Mouse (Mus musculus) heart, embryonic 10.5 days (tissue): Measurements from ENCODE around the gene Pbx4. TPM values are rescaled to one million over a fixed set of nuclear protein-coding genes. Genes with fewer than 3 reads are reported as not detected.
A peak's percentile ranks its signal among the peaks of the same experiment; 100 is the strongest.

Experiments
- DNase-seq: peaks from one replicate; pipeline ENCODE4 v3.0.0-alpha.2; 2017; ENCODE audit warnings: low spot score
- H3K27ac ChIP-seq: fragments of 300-500 bp; sonication (generic); 2 replicates; pipeline ENCODE4 v1.5.1; 2016; ENCODE audit warnings: mild to moderate bottlenecking
- H3K27me3 ChIP-seq: fragments of 300-500 bp; sonication (generic); 2 replicates; pipeline ENCODE4 v1.6.1; 2016; ENCODE audit warnings: mild to moderate bottlenecking; ENCODE audit not compliant: poor library complexity, insufficient read depth, severe bottlenecking
- H3K36me3 ChIP-seq: fragments of 300-500 bp; sonication (generic); 2 replicates; pipeline ENCODE4 v1.6.1; 2016; ENCODE audit warnings: mild to moderate bottlenecking, moderate library complexity
- H3K4me1 ChIP-seq: fragments of 300-500 bp; sonication (generic); 2 replicates; pipeline ENCODE4 v1.6.1; 2016; ENCODE audit warnings: mild to moderate bottlenecking
- H3K4me3 ChIP-seq: fragments of 300-500 bp; sonication (generic); 2 replicates; pipeline ENCODE4 v1.5.1; 2016; ENCODE audit warnings: mild to moderate bottlenecking, moderate library complexity
- H3K9me3 ChIP-seq: fragments of 300-500 bp; sonication (generic); 2 replicates; pipeline ENCODE4 v1.6.1; 2016; ENCODE audit warnings: mild to moderate bottlenecking, moderate library complexity
- WGBS: fragments of 180-500 bp; shearing (Covaris S2); methylation state at CpG from one replicate; pipeline ENCODE4 v1.1.7; 2016; 5-methylcytosine and 5-hydroxymethylcytosine counted together
- polyA plus RNA-seq: library from polyadenylated mRNA; unstranded; fragments of >200 nt; fragmentation: Nextera tagmentation; extraction: Ambion mirVana; gene quantifications from 2 replicates; pipeline ENCODE4 v1.2.1, GENCODE M21; 2016

Gene Pbx4
- polyA plus RNA-seq, 1 experiment from 2014 or later = 6.3 TPM

- H3K27me3 ChIP-seq = no peaks in the 10 kb centered on the region; the same call in 1 of the 2 replicates
- peak overlapping the region; percentile 84 for H3K27ac ChIP-seq
- H3K36me3 ChIP-seq = peaks cover 39% of the 10 kb centered on the region
Observed at GRCm38 (mm10) chr8:69821971-69822385, 10.3 kb upstream of the Pbx4 start.

GRCm38 (mm10) chr8:69822386-69823191, 9.7 kb upstream of the Pbx4 start, which contains the start of gene Lpar2:
Gene Lpar2, plus strand, starts transcription at chr8:69822429.
- peak within 1 kb of the TSS; percentile 73 for H3K4me3 ChIP-seq
- 2% methylated on average over 33 of the region's 35 CpGs for WGBS
- DNase-seq = peak; percentile 91
- H3K9me3 ChIP-seq = no peaks in the 10 kb centered on the region
- H3K36me3 ChIP-seq = peaks cover 33% of the 10 kb centered on the region
- H3K4me1 ChIP-seq = peaks cover 32% of the 10 kb centered on the region
- no peaks in the 10 kb centered on the region; the same call in 1 of the 2 replicates for H3K27me3 ChIP-seq
- peak within 1 kb of the TSS; percentile 84 for H3K27ac ChIP-seq

More at GRCm38 (mm10) chr8:69821971-69822385, 10.3 kb upstream of the Pbx4 start:
- 1% methylated on average over 16 of the region's 22 CpGs for WGBS
- no peak for DNase-seq
- peaks cover 32% of the 10 kb centered on the region for H3K4me1 ChIP-seq
- peak overlapping the region; percentile 73 for H3K4me3 ChIP-seq
- H3K9me3 ChIP-seq = no peaks in the 10 kb centered on the region

GRCm38 (mm10) chr8:69826371-69826770, 5.9 kb upstream of the Pbx4 start:
- DNase-seq = no peak
- H3K27ac ChIP-seq = no peak overlapping the region
- no peaks in the 10 kb centered on the region for H3K9me3 ChIP-seq
- 92% methylated on average over 12 of the region's 12 CpGs for WGBS
- no peak overlapping the region for H3K4me3 ChIP-seq
- peaks cover 32% of the 10 kb centered on the region for H3K4me1 ChIP-seq
- H3K27me3 ChIP-seq = no peaks in the 10 kb centered on the region; the same call in 1 of the 2 replicates
- peaks cover 29% of the 10 kb centered on the region for H3K36me3 ChIP-seq

- 0 out of 2 replicates have a peak, but pooled peaks cover 8% of the 10 kb centered on the region for H3K27me3 ChIP-seq
- WGBS = 70% methylated on average over 8 of the region's 8 CpGs
- H3K4me3 ChIP-seq = no peak overlapping the region
Observed at GRCm38 (mm10) chr8:69837057-69837682, 4.9 kb downstream of the Pbx4 start.

GRCm38 (mm10) chr8:69847167-69848065, 15.1 kb downstream of the Pbx4 start:
- DNase-seq = no peak
- no peaks in the 10 kb centered on the region for H3K27me3 ChIP-seq
- H3K36me3 ChIP-seq = no peaks in the 10 kb centered on the region
- H3K9me3 ChIP-seq = no peaks in the 10 kb centered on the region
- H3K4me3 ChIP-seq = no peak overlapping the region
- no peak overlapping the region for H3K27ac ChIP-seq
- H3K4me1 ChIP-seq = peaks cover 7% of the 10 kb centered on the region
- 69% methylated on average over 3 of the region's 3 CpGs for WGBS

More at GRCm38 (mm10) chr8:69837057-69837682, 4.9 kb downstream of the Pbx4 start:
- DNase-seq = no peak
- no peaks in the 10 kb centered on the region for H3K9me3 ChIP-seq
- H3K27ac ChIP-seq = no peak overlapping the region
- H3K36me3 ChIP-seq = no peaks in the 10 kb centered on the region
- H3K4me1 ChIP-seq = peaks cover 10% of the 10 kb centered on the region

- WGBS = 56% methylated on average over 8 of the region's 8 CpGs
- Histone ChIP-seq H3K27me3 (no peaks in the 10 kb centered on the region), H3K27ac (no peak overlapping the region), H3K4me3 (0 out of 2 replicates have a peak overlapping the region, but pooled peaks have one; percentile 5), H3K9me3 (no peaks in the 10 kb centered on the region), H3K4me1 (peaks cover 7% of the 10 kb centered on the region), H3K36me3 (no peaks in the 10 kb centered on the region)
- peak; percentile 81 for DNase-seq
Observed at GRCm38 (mm10) chr8:69848951-69849350, 16.7 kb downstream of the Pbx4 start.

- H3K4me1 ChIP-seq = peaks cover 7% of the 10 kb centered on the region
- WGBS = 44% methylated on average over 3 of the region's 3 CpGs
- H3K27me3 ChIP-seq = no peaks in the 10 kb centered on the region
- no peak overlapping the region for H3K27ac ChIP-seq
- H3K9me3 ChIP-seq = no peaks in the 10 kb centered on the region
- no peak for DNase-seq
- H3K4me3 ChIP-seq = no peak overlapping the region
- no peaks in the 10 kb centered on the region for H3K36me3 ChIP-seq
Observed at GRCm38 (mm10) chr8:69849899-69850298, 17.6 kb downstream of the Pbx4 start.

- H3K36me3 ChIP-seq = no peaks in the 10 kb centered on the region
- H3K9me3 ChIP-seq = no peaks in the 10 kb centered on the region
- no peaks in the 10 kb centered on the region for H3K27me3 ChIP-seq
- peak overlapping the region; percentile 25; the same call in 1 of the 2 replicates for H3K27ac ChIP-seq
- H3K4me1 ChIP-seq = peaks cover 7% of the 10 kb centered on the region
- no peak overlapping the region for H3K4me3 ChIP-seq
- DNase-seq = no peak
- WGBS = 72% methylated on average over 7 of the region's 7 CpGs
Observed at GRCm38 (mm10) chr8:69850926-69851506, 18.7 kb downstream of the Pbx4 start.

- DNase-seq = no peak
- WGBS = 92% methylated on average over 10 of the region's 10 CpGs
- H3K27me3 ChIP-seq = no peaks in the 10 kb centered on the region
- H3K4me1 ChIP-seq = peaks cover 5% of the 10 kb centered on the region
- H3K36me3 ChIP-seq = no peaks in the 10 kb centered on the region
- no peaks in the 10 kb centered on the region for H3K9me3 ChIP-seq
- H3K4me3 ChIP-seq = no peak overlapping the region
- H3K27ac ChIP-seq = no peak overlapping the region
Observed at GRCm38 (mm10) chr8:69853869-69854268, 21.6 kb downstream of the Pbx4 start.

GRCm38 (mm10) chr8:69860807-69861206, 28.5 kb downstream of the Pbx4 start:
- H3K36me3 ChIP-seq = no peaks in the 10 kb centered on the region
- H3K4me3 ChIP-seq = no peak overlapping the region
- DNase-seq = no peak
- H3K9me3 ChIP-seq = no peaks in the 10 kb centered on the region
- no peak overlapping the region for H3K27ac ChIP-seq
- no peaks in the 10 kb centered on the region for H3K4me1 ChIP-seq
- WGBS = 46% methylated on average over 4 of the region's 4 CpGs
- no peaks in the 10 kb centered on the region for H3K27me3 ChIP-seq

- no peak for DNase-seq
- Histone ChIP-seq H3K4me1 (no peaks in the 10 kb centered on the region), H3K9me3 (no peaks in the 10 kb centered on the region), H3K36me3 (no peaks in the 10 kb centered on the region), H3K27me3 (no peaks in the 10 kb centered on the region), H3K4me3 (no peak overlapping the region), H3K27ac (no peak overlapping the region)
- 55% methylated on average over 2 of the region's 2 CpGs for WGBS
Observed at GRCm38 (mm10) chr8:69861251-69861650, 29.0 kb downstream of the Pbx4 start.

GRCm38 (mm10) chr8:69863387-69864020, 31.2 kb downstream of the Pbx4 start:
- no peaks in the 10 kb centered on the region for H3K9me3 ChIP-seq
- no peak overlapping the region for H3K27ac ChIP-seq
- H3K36me3 ChIP-seq = no peaks in the 10 kb centered on the region
- no peak for DNase-seq
- 71% methylated on average over 5 of the region's 5 CpGs for WGBS
- H3K27me3 ChIP-seq = peaks cover 6% of the 10 kb centered on the region; the same call in 1 of the 2 replicates
- no peak overlapping the region for H3K4me3 ChIP-seq
- peaks cover 9% of the 10 kb centered on the region for H3K4me1 ChIP-seq
